Mouse (Mus musculus): ENCODE measurements at regions not wholly inside any gene's neighbourhood (a gene's known extent, or its start where the extent isn't known, plus 50 kb on each side); places are given as distances from the start of the nearest gene placed in this dataset.

DNA sequence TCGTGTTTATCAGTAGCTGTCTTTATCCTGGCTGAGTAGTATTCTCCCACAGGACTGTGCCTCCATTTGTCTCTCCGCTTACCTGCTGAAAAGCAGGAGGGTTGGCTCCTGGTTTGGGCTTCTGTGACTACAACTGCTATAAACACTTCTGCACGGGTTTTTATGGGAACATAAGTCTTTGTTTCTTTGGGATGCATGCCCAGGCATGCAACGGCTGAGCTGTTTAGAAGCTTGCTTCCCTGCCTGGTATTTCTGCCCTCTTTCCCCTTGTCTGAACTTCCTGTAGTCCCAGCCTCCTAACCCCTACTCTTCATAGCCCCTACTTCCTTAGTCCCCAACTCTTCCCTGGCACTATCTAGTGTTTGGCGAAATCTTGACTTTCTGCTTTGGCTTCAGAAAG is 139.6 kb upstream of the Gm26897 start:
- no peak for DNase-seq (ENCODE audit: low read depth in 1 of 2, low spot score in 2 of 2)

DNA sequence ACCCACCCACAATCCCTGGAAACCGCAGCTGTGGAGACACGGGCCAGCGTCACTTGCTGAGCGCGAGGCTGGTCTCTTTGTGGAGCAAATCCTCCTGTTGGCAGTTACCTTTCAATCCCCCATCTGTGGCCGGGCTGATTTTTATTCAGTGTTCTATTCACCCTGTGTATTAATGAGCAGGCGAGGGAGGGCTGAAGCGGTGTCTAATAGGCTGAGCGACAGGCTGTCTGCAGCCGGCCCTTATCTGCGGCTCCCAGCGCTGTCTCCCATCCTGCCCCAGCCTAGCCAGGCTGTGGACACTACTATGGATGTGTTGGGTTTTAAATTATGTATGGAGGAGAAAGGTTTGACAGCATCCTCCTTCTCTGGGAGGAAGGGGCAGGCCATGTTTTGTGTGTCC is 138.3 kb upstream of the Gm26897 start:
- no peak for DNase-seq (ENCODE audit: low read depth in 1 of 2, low spot score in 2 of 2)

DNA sequence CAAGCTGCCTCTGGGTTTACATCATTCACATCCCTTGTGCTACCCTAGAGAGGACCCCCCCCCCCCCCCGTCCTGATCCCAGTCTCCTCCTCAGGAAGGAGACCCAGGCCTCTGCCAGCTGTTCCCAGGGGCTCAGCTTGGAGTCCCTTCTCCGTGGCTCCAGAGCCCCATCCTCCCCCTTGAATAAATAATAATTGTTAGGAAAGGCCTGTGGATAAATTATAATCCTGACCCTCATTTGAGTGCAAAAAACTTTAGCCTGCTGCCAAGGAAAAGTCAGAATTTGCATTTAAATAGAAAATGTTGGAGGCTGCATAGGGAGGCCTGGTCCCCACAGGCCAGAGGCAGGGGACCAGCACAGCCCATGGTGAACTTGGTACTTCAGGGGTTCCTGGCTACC is 136.0 kb upstream of the Gm26897 start:
- DNase-seq (ENCODE audit: low read depth in 1 of 2, low spot score in 2 of 2): no peak

DNA sequence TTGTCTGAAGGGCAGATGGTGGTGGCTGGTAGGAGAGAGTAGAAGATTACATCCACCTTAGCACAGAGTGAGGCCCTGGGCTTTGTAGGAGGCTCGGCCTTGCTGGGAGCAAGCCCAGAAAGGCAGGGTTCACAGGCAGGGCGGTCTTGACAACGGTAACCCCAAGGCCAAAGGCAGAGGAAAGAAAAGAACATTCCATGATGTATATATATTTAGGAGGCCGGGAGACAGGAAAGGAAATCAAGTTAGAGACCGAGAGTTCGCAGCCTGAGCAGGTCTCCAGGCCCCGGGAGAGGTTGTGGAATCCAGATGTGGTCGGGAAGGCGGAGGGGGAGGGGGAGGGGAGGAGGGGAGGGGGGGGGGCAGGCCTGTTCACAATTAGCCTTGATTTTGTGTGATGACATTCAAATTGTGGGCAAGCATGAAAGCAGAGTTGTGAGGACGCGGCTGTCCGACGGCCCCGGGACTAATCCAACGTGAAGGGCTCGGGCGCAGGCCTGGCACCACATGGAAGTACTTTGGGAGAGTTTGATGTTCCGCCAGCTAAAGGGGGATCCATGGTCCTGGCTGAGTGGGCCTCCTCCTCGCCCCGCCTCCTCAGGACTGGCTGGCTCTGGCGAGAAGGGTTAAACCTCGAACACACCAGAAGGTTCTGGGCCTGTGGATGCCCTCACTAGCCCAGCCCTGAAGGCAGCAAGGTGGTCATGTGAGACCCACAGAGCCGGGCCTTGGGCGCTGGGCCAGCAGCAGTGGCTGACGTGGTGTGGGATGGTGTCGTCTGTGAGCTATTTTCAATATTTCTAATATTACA is 131.8 kb upstream of the Gm26897 start:
- DNase-seq (ENCODE audit: low read depth in 1 of 2, low spot score in 2 of 2): no peak

DNA sequence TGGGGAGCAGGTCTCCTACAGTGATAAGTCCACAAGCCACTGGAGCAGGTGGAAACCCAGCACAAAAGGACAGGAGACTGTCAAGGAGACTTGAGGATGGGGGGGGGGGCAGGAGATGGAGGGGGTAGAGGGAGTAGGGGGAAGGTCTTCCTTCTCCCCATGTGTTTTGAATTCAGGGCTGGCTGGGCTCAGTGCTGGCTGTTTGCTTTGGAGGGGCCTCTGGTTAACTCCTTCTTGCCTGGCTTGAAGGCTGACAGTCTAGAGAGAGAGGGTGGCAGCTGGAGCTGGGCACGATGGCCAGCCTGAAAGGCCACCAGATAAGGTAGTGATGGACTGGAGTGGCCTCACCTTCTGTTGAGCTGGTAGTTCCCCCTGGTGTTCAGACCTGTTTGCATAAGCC is 120.0 kb upstream of the Gm26897 start:
- DNase-seq (ENCODE audit: low read depth in 1 of 2, low spot score in 2 of 2): no peak

DNA sequence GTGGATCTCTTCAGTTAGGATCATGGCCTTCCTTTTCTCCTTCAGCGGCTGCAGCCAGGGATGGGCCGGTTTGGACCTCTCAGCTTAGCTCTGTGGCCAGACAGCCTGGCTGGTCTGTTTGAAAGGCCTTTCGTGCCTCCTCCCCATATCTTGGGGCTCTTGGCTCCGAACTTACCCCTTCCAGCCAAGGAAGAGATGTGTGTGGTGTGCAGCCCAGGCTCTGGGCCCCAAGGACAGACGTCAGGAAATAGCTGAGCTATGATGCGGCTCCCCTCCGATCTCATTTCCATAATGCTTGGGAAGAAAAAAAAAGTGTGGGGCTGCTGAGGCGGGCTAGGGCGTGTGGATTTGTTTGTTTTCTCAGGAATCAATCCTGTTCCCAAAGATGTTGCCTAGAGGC is 113.8 kb upstream of the Gm26897 start:
- DNase-seq (ENCODE audit: low read depth in 1 of 2, low spot score in 2 of 2): no peak

DNA sequence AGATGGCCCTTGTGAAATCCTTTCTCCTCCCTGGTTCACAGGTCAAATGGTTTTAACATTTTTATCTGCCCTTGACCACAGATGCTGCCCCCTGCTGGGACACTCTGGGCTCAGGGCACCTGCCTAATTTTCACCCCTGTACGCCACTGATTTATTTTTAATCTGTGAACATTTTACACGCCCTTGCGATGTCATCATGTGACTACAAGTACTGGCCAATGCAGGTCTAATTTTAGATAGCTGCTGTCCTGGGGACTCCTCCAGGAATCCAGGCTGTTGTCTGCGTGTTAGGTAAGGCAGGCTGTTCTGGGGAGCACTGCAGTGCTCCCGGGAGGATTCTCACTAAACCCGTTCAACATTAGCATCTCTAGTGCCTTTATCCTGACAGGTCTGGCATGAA is 113.1 kb upstream of the Gm26897 start:
- no peak for DNase-seq (ENCODE audit: low read depth in 1 of 2, low spot score in 2 of 2)

DNA sequence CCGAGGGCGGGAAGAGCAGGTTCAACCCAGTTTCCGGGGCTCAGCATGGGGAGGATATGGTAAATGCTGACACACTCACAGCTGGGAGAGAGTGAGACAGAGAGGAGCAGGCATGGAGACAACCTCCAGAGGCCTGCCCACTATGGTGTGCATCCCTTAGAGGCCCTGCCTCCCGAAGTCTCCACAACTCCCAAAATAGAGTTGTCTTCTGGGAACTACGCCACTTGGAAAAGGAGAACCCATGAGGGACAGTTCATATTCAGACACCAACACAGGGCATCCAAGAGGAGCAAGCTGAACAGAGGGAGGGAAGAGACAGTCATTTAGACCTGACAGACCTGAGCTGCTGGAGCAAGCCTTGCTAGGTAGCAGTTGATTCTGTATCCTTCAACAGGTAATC is 111.2 kb upstream of the Gm26897 start:
- no peak for DNase-seq (ENCODE audit: low read depth in 1 of 2, low spot score in 2 of 2)

DNA sequence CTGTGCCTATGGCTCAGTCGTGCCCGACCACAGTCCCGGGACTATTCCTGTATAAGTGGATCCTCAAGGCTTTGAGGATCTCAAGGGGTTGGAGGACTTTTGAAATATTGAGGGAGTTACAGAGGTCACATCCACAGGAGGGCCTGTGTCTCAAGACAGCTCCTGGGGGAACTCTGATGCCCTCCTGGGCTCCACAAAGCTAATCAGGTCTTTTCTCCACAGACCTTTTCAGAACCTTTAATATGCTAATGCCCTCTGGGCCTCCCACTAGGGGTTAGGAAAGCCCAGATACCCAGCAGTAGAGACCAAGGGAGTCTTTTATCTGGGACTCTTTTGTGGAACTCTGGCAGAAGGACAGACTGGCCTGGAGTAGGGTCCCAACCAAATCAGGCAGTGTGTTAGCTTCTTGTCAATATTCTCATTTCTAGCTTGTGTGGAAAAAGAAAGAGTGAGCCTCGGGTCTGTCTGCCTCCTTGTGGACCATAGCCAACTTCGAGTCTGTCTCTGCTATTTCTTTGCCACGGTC is 107.4 kb upstream of the Gm26897 start:
- DNase-seq (ENCODE audit: low read depth in 1 of 2, low spot score in 2 of 2): no peak

DNA sequence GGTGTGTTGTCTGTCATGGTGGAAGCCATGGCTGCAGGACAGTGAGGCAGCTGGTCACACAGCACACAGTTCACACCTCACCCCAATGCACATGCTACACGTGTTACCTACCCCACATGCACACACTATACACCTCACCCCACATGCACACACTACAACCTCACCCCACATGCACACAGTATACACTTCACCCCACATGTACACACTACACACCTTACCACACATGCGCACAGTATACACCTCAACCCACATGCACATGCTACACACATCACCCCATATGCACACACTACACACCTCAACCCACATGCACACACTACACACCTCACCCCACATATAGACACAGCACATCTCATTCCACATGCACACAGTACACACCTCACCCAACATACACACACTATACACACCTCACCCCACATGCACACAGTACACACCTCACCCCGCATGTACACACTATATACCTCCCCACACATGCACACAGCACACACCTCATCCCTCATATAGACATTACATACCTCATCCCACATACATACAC is 103.3 kb upstream of the Gm26897 start:
- no peak for DNase-seq (ENCODE audit: low read depth in 1 of 2, low spot score in 2 of 2)

DNA sequence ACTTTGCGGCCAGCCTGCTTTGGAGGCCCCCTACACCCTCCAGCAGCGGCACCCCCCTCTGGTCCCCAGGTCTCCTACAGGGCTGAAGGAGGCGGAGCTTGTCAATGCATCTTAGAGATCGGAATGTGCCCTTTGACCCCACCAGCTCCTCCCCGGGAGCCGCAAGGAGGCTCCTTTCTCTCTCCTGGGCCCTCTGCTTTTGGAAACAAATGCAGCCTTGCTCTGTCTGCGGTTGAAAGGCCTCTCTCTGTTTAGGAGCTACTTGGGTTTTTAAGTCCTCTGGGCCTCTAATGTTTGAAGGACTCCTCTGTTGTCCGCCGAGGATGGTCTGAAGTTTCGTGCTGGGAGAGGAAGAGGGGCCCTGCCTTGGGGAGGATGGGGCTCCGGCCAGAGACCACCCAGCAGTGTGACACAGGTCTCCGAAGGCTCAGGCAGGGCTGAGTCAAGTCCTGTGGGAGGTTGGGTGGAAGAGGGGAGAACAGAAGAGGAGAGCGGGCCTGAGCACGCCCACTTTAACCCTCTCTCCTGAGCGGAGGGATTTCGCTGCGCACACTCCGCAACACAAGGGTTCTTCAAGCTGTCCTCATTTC is 102.1 kb upstream of the Gm26897 start:
- no peak for DNase-seq (ENCODE audit: low read depth in 1 of 2, low spot score in 2 of 2)

DNA sequence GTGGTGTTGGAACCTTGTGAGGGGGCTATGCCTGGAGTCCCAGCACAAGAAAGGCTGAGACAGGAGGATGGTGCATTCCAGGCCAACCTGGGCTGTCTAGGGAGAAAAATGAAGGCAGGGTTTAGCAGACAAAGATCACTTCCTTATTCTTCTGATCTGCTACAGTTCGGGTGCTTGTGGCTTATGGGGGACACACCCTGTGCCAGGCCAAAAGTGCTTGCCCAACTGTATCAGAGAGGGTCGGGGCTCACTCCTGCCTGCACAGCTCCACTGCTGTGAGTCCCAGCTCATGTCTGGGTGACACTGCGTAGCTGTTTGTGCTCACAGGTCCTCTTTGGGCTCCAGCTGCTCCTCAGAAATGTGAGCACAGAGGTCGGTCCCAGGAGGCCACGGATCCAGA is 98.6 kb upstream of the Gm26897 start:
- peak in 1 of 2 experiments; percentile 18 for DNase-seq (ENCODE audit: low read depth in 1 of 2, low spot score in 2 of 2)

DNA sequence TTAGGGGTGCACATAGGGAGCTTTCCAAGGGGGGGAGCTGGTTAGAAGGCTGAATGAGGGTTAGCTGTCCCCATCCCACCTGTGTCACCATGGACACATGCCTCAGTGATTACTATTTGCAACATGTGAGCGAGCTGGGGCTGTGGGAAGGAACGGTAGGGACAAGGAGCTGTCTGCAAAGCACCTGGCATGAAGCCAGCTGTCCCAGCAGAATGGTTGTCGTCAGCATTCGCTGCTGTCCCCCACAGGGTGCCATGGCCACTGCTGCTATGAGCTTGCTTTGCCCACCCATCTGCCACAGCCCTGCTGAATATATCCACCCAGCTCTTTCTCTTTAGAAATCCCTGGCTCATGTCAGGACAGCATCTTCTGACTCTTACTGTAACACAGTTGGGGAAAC is 96.8 kb upstream of the Gm26897 start:
- no peak for DNase-seq (ENCODE audit: low read depth in 1 of 2, low spot score in 2 of 2)

DNA sequence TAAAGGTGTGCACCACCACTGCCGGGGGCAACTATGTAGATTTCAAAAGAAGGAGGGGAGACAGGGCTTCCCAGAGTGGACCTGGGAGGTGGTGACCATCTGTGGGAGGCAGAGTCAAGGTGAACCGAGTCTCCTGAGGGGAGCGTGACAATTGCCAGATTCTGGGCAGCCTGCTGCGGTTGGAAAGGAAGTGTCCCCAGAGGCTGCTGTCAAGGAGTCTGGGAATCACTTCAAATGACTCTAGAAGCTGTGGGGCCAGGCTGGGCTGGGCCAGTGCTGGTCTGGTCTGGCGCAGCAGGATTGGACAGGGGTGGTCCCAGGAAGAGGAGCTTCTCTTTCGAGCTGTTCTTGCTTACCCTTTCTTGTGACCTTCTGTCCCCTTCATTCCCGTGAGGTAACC is 95.4 kb upstream of the Gm26897 start:
- DNase-seq (ENCODE audit: low read depth in 1 of 2, low spot score in 2 of 2): no peak

DNA sequence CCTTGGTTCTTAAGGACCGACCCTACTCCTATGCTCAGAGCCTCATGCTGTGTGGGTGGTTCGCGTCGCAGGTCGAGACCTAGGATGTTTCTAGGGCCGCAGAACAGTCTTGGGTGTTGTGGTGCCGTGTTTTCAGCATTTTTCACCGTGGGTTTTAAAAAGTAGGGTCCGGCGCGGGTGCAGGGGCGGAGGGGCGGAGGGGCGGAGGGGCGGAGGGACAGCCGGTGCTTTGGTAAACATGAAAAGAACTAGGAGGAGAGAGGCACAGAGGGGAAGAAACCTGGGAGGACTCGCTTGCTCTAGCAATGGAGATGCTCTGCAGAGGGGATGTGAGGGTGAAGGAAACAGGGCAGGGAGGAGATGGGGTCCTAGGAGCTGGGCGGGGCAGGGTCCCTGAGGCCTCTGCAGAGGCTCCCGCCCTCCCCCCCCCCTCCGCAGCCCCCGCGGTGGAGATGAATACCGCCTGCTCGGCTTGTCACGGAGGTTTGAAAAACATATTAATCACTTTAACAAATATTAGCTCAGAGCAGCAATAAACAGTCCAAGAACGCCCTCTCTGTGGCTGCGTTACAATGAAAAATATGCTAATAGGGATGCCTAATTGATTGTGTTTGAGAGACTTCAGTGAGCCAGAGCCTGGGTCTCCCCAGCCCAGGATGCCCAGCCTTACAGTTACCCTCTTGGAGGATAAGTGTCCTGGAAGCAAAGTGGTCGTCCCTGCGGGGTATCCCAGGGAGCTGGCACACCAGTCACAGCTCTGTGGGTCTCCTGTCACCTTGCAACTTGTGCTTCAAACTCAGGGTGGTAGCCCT is 94.0 kb upstream of the Gm26897 start:
- DNase-seq (ENCODE audit: low read depth in 1 of 2, low spot score in 2 of 2): no peak

DNA sequence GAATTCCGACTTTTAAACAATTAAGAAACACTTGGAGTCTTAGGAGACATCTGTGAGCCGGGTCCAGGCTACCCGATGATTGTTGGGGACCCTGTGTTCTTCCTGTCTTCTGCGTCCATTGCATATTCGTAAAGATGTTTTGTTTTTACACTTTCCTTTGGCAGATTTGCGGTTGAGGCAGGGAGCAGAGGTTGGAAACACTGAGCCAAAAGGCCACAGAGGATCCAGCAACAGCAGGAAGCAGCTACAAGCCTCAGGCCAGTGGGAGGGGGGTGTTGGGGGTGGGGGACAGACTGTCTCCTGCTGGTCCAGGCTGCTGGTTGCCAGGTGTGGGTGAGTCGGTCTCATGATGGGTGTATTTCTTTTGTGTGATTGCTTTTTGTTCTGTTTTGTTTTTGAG is 92.7 kb upstream of the Gm26897 start:
- no peak for DNase-seq (ENCODE audit: low read depth in 1 of 2, low spot score in 2 of 2)

DNA sequence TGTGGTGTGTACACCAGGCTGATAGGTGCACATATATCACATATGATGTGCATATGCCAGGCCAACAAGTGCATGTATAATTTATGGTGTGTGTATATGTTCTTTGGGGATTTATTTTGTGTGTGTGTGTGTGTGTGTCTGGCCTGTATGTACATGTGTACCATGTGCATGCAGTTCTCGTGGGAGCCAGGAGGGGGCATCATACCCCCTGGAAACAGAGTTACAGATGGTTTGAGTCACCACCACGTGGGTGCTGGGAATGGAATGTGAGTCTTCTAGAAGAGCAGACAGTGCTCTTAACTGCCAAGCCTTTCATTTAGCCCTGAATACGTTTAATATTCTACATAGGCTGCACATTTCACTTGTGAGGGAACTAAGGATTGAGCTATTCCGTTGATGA is 92.0 kb upstream of the Gm26897 start:
- DNase-seq (ENCODE audit: low read depth in 1 of 2, low spot score in 2 of 2): no peak

DNA sequence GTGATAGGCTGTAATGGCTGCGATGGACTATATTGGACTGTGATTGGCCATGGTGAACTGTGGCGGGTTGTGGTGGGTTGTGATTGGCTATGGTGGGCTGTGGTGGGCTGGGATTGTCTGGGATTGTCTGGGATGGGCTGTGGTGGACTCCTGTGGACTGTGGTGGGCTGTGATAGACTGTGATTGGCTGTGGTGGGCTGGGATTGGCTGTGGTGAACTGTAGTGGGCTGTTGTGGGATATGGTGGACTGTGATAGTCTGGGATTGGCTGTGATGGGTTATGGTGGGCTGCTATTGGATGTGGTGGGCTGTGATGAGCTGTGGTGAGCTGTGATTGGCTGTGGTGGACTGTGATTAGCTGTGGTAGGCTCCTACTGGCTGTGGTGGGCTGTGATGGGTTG is 89.6 kb upstream of the Gm26897 start:
- no peak for DNase-seq (ENCODE audit: low read depth in 1 of 2, low spot score in 2 of 2)

DNA sequence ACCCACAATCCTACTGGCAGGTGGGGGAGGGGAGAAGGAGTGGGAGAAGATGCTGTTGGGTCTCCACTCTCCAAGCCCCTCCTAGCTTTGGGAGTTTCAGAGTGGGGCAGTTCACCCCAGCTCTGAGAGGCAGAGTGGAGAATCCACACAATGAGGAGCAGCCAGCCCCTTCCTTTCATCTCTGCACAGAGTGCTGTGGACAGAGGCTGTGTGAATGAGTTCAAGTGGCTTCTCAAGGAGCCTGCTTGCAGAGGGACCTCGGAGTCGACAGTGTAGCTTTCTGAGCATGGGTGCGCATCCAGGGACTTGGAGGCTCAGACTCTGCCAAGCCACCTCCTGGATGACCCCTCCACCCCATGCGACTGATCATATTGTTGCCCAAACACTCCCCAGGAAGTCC is 88.9 kb upstream of the Gm26897 start:
- no peak for DNase-seq (ENCODE audit: low read depth in 1 of 2, low spot score in 2 of 2)

DNA sequence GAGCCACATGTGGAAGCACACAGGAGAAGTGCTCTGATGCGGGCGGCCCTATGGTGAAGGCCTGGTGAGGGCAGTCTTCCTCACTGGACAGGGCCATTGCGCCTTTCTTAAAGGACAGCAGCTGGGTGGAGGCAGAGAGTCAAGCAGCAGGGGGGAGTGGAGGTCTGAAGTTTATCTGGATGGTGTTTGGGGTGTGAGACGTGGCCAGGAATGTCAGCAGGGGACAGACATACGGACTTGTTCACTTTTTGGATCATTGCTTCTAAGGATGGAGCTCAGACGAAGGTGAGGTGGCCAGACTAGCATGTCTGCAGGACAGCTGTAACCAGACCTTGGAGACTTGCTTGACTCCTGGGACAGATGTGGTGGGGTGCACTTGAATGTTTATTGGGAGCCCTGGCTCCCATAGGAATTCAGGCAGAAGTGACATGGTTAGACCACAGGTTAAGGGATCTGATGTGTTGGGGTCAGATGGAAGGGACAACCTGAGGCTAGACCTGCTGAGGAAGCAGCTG is 86.0 kb upstream of the Gm26897 start:
- no peak for DNase-seq (ENCODE audit: low read depth in 1 of 2, low spot score in 2 of 2)

DNA sequence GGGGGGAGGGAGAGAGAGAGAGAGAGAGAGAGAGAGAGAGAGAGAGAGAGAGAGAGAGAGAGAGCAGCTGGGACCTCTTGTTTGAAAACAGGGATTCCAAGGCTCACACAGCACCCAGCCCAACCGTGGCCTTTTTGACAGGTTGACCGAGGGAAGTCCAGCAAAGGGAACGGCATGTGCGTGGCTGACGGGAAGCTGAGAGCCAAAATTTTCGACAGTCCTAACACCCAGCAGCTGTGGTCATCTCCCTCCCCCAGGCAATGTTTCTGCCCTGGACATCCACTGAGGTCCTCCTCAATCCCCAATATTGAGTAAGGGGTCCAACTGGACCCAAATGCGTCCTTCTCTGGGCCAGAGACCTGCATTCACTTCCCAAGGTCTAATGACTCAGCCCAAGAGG is 85.2 kb upstream of the Gm26897 start:
- no peak for DNase-seq (ENCODE audit: low read depth in 1 of 2, low spot score in 2 of 2)

DNA sequence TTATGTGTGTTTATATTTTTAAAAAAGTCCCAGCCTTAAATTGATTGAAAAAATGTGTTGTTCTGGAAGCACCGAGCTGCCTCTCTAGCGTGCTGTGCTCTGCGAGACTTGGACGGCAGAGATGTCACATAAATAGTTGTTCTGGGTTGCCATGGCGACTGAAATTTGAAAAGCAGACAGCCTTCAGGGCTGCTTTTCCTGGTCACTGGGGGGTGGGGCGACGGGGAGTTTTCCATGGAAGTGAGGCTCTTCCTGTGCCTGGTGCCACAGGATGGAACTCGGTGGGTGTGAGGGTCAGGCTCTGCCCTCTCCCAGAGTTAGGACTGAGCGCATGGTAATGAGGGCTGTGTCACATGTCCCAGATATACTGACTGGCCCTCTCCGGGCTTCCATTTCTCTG is 84.7 kb upstream of the Gm26897 start:
- DNase-seq (ENCODE audit: low read depth in 1 of 2, low spot score in 2 of 2): no peak
